Mouse (Mus musculus) CH12F3 (cell line): Measurements from ENCODE around the gene Ptma.

Source experiments
- in situ Hi-C: fragments of 300-500 bp; cut with MboI; formaldehyde crosslinking; loops from 2 replicates; pipeline ENCODE4 v1.14.3; 2020; ENCODE audit warnings: low sequenced_read_pairs

The Ptma gene

GRCm38 (mm10) chr1:86493783-86494182 lies 32.7 kb upstream of the Ptma start:
- in situ Hi-C loops: no loop called here

DNA sequence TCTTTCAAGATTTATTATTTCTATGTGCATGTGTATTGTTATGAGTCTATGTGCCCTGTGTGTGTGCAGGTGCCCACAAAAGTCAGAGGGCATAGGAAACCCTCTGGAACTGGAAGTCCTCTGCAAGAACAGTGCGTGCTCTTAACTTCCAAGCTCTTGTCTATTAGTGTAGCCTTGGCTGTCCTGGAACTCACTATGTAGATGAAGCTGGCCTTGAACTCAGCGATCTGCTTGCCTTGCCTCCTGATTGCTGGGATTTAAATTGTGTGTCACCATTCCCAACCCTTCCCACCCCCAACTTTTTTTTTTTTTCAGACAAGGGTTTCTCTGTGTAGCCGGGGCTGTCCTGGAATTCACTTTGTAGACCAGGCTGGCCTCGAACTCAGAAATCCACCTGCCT lies 30.2 kb upstream of the Ptma start:
- in situ Hi-C loops: no loop called here

DNA sequence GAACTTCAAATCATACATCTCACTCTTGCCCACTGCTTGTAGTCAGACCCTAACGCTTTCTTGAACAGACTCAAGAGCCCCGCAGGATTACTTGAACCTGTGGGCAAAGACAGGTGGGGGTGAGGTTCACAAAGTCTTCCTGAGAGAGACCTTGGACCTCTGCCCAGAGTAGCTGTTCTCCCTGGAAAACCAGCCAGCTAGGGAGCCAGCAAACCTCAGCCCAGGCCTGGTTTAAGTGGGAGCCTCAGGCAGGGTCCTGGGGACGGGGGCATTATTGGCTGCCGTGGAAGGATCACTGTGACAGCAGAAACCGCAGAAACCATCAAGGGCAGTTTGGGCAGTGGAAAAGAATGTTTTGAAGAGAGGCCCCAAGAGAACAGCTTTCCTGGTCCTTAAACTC lies 29.2 kb upstream of the Ptma start:
- in situ Hi-C loops: no loop called here

DNA sequence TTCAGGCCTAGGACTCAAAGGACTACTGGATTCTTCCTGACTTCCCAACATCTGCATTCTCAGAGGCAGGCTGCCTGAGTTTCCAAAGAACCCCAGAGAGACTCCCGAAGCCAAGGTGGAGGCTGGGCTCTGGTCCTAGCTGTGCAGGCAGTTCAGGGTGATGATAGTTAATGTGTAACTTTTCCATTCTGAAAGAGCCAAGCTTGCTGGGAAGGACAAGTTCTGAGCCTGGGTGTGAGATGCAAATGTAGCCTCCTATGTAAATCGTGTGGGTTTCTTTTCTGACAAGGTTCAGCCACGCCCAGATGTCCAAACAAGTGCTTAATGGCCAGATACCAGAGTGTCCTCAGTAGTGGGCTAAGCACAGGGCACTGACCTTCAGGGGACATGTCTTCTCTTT lies 28.5 kb upstream of the Ptma start:
- in situ Hi-C loops: no loop called here

DNA sequence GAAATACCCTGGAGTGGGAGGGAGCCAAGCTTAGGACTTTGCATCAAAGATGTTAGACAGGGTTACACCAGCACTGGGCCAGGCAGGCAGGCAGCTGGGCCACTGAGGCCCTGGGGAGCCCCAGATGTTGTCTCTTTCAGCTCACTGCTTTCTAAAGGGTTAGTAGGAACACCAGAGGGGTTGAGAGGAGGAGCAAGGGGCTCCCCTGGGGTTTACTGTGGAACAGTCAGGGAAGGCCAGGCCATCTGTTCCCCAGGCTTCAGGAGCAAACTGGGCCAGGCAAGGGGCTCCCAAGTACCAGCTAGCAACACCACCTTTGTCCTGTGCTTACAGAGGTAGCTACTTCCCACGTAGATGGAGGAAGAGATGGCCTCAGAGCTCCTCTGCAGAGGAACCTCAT lies 27.9 kb upstream of the Ptma start:
- in situ Hi-C loops: no loop called here

GRCm38 (mm10) chr1:86499903-86500302 lies 26.6 kb upstream of the Ptma start:
- in situ Hi-C loops: no loop called here

DNA sequence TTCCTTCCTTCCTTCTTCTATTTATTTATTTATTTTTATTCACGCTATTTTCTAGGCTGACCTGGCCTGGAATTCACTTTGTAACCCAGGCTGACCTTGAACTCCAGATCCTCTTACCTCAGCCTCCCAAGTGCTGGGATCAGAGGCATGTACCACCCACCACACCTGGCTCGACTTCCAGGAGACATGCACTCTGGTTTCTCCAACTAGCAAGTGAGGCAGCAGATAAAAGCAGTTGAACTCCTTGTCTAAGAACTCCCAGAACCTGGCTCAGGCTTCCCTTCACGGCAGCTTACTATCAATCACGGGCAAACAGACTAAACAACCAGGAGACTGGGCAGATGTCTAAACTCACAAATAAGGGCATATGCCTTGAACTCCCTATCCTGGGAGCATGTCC lies 25.8 kb upstream of the Ptma start:
- in situ Hi-C loops: no loop called here

DNA sequence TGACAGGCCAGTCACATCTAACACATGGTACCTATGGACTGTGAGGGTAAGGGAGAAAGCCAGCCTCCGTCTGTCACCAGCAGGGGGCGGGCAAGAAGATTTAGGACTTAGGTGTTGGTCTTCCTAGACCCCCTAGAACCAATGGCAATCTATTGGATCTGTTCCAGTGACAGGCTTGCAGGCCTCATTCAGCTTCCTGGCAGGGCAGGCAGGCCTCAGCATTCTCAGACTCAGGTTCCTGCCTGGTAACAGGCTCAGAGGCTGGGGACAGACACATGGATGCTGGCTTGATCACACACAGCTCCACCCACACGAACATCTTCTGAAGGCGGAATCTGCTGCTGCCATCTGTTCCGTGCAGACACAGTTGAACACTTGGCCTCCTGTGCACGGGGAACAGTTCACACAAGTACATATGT lies 25.4 kb upstream of the Ptma start:
- in situ Hi-C loops: no loop called here

DNA sequence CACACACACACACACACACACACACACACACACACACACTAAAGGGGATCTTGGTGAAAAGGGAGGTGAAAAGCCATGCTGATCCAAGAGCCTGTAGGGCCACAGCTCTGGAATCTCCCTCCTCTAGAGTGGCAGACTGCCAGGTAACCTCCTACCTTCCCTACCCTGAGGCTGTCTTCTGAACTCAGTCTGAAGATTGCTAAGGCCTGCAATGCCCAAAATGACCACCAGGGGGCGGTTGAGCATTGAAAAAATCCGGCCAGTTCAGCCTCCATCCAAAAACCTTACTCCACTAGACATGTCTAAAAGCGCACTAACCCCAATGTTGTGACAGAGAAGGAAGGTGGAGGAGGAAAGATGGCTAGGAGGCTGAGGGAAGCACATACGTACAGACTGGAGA lies 25.0 kb upstream of the Ptma start:
- in situ Hi-C loops: no loop called here

DNA sequence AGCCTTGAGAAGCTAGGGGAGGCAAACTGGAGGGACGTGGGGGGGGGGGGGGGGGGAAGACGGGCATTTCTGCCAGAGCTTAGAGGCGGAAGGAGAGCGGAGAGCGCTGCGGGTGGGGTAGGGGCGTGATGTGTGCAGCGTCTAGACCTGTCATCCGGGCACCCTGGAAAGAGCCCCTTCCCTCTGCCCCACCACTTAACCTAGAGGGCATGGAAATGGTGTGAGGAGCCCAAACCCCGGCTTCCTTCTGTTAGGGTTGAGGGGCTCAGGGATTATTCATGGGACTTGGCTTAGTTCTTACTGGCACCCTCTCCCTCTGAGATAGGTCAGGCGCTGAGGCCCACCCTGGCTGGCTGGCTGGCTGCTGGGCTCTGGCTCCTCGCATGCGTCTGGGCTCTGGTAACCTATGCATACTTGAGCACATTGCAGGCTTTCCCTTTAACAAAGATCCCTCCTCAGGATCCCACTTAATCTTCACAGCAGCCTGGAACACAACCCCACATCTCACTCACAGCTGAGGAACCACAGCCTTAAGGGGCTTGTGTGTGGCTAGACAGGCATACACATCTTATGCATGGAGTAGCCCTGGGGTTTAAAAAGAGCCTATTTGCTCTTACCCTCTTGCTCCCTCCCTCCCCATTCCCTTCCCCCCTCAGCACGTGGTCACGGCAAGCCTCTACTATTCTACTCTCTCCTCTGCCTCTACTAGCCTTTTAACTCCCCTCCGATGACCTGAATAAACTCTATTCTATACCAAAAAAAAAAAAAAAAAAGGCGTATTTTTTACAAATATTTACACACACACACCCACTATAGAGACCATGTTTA lies 24.1 kb upstream of the Ptma start:
- in situ Hi-C loops: no loop called here

GRCm38 (mm10) chr1:86503165-86503747 lies 23.3 kb upstream of the Ptma start:
- in situ Hi-C loops: no loop called here

- in situ Hi-C loops: no loop called here
Observed at GRCm38 (mm10) chr1:86503906-86504696, 22.4 kb upstream of the Ptma start.

DNA sequence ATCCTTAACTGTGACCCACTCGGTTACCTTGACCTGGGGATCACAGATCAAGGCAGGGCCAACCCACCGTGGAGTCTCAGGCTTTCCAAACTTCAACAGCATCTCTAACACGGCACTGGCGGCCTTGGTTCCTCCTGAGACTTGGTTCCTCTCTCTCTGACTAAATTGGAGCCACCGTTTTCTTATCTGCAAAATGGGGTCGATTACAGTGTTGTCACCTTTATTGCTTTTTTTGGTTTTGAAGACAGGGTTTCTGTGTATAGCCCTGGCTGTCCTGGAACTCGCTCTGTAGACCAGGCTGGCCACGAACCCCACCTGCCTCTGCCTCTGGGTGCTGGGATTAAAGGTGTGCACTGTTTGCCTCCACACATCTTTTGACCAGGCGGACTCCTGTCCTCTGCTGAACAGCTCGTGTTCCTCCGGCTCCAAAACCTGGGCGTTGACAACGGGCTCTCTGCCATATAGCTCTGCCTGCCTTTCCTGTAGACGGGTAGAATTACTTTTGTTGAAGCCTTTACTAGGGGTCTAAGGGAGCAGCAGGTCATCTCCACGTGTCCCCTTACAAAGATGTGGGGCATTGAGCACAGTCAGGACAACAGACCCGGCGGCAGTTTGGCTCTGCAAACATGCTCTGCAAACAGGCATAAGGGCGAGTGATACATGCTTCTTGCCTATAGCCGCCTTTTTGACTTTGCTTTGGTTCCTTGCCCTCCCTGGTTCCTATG lies 21.7 kb upstream of the Ptma start:
- in situ Hi-C loops: no loop called here

GRCm38 (mm10) chr1:86505461-86505860 lies 21.1 kb upstream of the Ptma start:
- in situ Hi-C loops: no loop called here

DNA sequence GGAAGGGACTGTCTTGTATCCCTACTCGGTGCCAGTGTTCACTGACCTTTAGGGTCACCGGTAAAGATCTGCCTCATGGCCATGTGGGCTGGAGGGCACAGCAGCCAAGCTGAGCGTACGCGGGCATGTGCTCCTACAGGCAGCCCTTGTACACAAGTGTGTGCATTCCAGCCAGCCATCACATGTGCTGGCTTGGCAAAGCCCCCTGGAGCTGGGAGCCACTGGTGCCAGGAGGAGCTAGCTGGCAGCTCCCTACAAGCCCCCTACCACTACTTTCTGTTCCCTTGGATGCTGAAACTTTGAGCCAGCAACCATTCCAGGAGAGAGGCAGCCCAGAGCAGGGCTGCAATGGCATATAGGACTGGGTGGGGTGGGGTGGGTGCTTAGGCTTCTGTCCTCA lies 20.1 kb upstream of the Ptma start:
- in situ Hi-C loops: no loop called here

- in situ Hi-C loops: no loop called here
Observed at GRCm38 (mm10) chr1:86507866-86508265, 18.7 kb upstream of the Ptma start.

DNA sequence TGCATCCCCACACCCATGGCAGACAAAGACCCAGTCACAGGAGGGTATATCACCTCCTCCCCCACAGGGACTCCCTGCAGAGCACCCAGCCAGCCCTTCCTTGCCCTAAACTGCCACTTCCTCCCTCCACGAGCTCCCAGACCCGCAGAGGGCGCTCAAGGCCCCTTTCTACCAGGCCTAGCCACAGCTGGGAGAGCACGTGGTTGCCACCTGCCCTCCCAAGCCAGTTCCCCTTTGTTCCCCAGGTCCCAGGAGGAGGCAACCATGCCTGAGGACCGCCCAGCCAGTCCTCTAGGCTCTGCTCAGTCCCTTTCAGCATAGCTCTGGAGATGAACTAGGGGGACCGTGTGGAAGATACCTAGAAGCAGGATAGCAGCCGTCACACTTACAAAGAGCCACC lies 17.1 kb upstream of the Ptma start:
- in situ Hi-C loops: no loop called here

DNA sequence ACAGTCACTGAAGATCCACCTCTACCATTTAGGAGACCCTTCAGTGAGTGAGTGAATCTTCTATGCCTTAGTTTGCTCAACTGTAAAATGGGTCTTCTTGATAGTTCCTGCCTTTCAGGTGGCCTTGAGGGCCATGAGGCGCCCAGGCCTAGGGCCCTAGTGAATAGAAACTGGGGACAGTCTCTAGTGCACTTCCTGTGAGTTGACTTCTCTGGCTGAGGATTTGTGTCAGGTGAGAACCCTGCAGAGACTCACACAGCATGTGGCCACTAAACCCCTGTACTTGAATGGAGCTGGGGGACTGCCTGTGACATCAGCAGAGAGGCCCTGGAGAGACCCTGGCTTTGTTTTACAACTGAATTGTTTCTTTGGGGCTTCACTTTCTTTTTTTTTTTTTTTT lies 16.3 kb upstream of the Ptma start:
- in situ Hi-C loops: no loop called here

- in situ Hi-C loops: no loop called here
Observed at GRCm38 (mm10) chr1:86510676-86511441, 15.7 kb upstream of the Ptma start.

DNA sequence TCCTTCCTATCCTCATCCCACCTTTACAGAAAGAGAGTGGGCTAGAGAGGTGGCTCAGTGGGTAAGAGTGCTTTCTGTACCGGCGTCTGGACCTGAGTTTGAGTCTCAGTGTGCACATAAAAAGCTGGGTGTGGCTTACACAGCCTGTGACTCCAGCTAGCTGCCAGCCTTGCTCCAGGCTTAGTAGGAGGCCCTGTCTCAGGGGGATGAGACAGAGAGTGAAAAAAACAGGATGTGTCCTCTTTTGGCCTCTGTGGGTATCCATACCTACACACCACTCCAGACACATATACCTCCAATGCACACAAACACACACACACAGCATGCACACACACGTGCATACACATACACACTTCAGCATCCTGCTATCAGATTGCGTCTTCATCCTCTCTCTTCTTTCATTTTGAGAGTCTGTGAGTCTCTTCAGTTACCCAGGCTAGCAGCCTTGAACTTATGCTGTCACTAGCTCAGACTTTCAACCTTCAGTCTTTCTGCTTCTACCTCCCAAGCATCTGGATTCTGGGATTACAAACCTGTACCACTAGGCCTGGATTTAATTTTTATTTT lies 14.3 kb upstream of the Ptma start:
- in situ Hi-C loops: no loop called here
